Mouse (Mus musculus) splenic B cell, adult 2 months (primary cell): Measurements from ENCODE around the gene Umodl1.

Experiments
- DNase-seq: peaks from one replicate; pipeline ENCODE4 v3.0.0-alpha.2; 2011; ENCODE audit warnings: low read depth, low spot score
- H3K27me3 ChIP-seq: 2 replicates; pipeline ENCODE4 v1.6.1; 2012; ENCODE audit warnings: mild to moderate bottlenecking, low read length, moderate library complexity, mixed read lengths; ENCODE audit not compliant: control insufficient read depth, poor library complexity, insufficient read depth, severe bottlenecking
- H3K36me3 ChIP-seq: 2 replicates; pipeline ENCODE4 v1.6.1; 2012; ENCODE audit warnings: mild to moderate bottlenecking, low read length, moderate library complexity, mixed read lengths; ENCODE audit not compliant: control insufficient read depth, poor library complexity, insufficient read depth, severe bottlenecking

The Umodl1 gene

DNA sequence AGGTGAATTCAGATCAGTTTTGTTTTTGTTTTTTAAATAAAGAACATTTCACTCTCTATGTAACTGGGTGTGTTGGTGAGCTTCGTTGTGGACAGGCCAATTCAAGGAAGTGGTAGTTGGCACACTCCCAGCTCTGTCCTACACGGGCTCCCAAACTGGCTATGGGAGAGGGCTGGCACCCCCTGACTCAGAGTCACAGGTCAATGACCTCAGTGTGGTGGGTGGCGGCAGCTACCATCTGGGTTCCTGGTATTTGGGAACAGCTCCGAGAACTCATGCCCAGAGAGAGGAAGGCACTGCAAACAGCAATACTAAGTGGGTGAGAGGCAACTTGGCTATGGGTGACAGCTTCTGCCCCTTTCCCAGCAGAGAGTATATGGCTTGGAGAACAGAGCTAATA, 83.9 kb downstream of the Umodl1 start:
- no peaks in the 10 kb centered on the region for H3K36me3 ChIP-seq
- no peaks in the 10 kb centered on the region for H3K27me3 ChIP-seq
- no peak for DNase-seq

GRCm38 (mm10) chr17:31039626-31040025, 85.2 kb downstream of the Umodl1 start:
- DNase-seq = peak; percentile 90
- Histone ChIP-seq H3K27me3 (no peaks in the 10 kb centered on the region), H3K36me3 (no peaks in the 10 kb centered on the region)

DNA sequence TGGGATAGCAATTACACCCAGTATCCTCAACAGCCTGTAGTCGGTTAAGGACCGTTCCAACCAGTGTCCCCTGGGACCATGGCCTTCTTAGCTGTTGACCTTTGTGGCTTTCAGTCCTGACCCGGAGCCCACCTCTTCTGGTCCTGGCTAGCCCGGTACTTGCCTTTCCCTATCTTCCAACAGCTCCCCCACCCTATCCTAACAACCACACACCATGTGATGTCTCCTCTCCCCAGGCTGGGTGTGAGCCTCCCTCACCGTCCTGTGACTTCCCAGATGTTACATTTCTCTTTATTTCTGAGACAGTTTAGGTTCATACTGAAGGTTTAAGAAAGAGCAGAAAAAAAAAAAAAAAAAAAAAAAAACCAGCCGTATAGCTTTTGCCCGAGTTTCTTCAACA, 86.0 kb downstream of the Umodl1 start:
- DNase-seq = no peak
- no peaks in the 10 kb centered on the region for H3K27me3 ChIP-seq

GRCm38 (mm10) chr17:31042751-31043150, 88.3 kb downstream of the Umodl1 start:
- no peaks in the 10 kb centered on the region for H3K27me3 ChIP-seq
- no peak for DNase-seq
- H3K36me3 ChIP-seq = no peaks in the 10 kb centered on the region

More for the DNA sequence above, 86.0 kb downstream of the Umodl1 start:
- H3K36me3 ChIP-seq = no peaks in the 10 kb centered on the region

GRCm38 (mm10) chr17:31057151-31057890, 102.9 kb downstream of the Umodl1 start, which contains the start of gene Abcg1:
TSS of gene Abcg1 (plus strand) at chr17:31057675.
- Histone ChIP-seq H3K27me3 (no peaks in the 10 kb centered on the region), H3K36me3 (no peaks in the 10 kb centered on the region; the same call in 1 of the 2 replicates)
- peak; percentile 87 for DNase-seq

DNA sequence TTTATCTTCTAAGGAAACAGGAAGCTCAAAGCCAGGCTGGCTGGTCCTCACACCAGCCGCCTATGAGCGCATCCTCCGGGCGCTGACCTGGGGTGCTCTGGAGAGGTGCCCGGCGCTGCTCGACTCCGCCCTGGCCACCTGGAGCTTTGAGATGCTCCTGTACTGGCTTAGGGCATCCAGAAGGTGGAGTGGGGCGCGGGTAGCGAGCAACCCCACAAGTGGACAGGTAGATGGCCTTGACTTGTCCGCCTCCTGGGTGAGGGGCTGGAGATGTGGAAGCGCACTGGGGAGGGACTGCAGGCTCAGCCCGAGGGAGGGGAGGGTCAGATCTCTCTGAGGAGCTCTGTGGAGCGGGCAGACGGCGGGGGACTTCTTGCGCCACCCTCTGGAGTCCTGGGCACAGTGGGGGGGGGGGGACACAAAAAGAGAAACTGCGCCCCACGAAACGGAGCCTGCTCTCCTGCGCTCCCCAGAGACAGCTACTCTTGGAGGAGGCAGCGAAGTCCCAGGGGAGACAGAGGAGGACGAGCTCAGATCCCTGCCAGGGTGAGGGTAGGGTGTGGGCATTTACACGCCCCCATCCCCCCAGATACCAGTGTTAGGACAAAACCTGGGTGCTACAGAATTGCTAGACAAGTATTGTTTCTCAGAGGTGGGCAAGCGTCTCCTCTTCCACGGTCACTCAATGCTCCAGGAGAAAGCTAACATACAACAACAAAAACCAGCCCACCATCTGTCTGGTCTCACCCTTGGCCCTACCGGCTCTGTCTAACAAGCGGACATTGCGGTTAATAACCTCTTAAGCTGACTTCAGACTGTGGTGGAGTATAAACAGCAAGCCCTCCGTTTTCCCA, 103.7 kb downstream of the Umodl1 start:
- DNase-seq = peak; percentile 65
- no peaks in the 10 kb centered on the region for H3K27me3 ChIP-seq
- no peaks in the 10 kb centered on the region; the same call in 1 of the 2 replicates for H3K36me3 ChIP-seq

GRCm38 (mm10) chr17:31058745-31059085, 104.3 kb downstream of the Umodl1 start:
- no peaks in the 10 kb centered on the region; the same call in 1 of the 2 replicates for H3K36me3 ChIP-seq
- DNase-seq = peak; percentile 91
- no peaks in the 10 kb centered on the region for H3K27me3 ChIP-seq

GRCm38 (mm10) chr17:31060196-31060587, 105.8 kb downstream of the Umodl1 start:
- H3K36me3 ChIP-seq = peaks cover under 1% of the 10 kb centered on the region; the same call in 1 of the 2 replicates
- DNase-seq = no peak
- no peaks in the 10 kb centered on the region for H3K27me3 ChIP-seq
